Mouse (Mus musculus) mouse embryonic stem cell (cell line): ENCODE data around the gene Slc34a2.

ENCODE experiments used
- in situ Hi-C, 2 experiments: fragments of 300-500 bp; cut with MboI; formaldehyde crosslinking; loops; 1 replicate in 1 of 2; 3 replicates in 1 of 2; pipeline ENCODE4 v1.14.3; 2019 to 2020; ENCODE audit warnings: low sequenced_read_pairs in 2 of 2, low pct_unique_long_range_greater_than_20kb in 1 of 2, mixed read lengths in 1 of 2; ENCODE audit not compliant: unreplicated experiment in 1 of 2

Slc34a2 gene

GRCm38 (mm10) chr5:53037781-53038180 lies at the start of gene Slc34a2:
TSS of gene Slc34a2 (plus strand) at chr5:53038081.
- in situ Hi-C loops = no loop called here

GRCm38 (mm10) chr5:52990687-52991341 lies 47.1 kb upstream of the Slc34a2 start:
- in situ Hi-C loops = no loop called here

GRCm38 (mm10) chr5:52992210-52992897 lies 45.5 kb upstream of the Slc34a2 start:
- in situ Hi-C loops = no loop called here

DNA sequence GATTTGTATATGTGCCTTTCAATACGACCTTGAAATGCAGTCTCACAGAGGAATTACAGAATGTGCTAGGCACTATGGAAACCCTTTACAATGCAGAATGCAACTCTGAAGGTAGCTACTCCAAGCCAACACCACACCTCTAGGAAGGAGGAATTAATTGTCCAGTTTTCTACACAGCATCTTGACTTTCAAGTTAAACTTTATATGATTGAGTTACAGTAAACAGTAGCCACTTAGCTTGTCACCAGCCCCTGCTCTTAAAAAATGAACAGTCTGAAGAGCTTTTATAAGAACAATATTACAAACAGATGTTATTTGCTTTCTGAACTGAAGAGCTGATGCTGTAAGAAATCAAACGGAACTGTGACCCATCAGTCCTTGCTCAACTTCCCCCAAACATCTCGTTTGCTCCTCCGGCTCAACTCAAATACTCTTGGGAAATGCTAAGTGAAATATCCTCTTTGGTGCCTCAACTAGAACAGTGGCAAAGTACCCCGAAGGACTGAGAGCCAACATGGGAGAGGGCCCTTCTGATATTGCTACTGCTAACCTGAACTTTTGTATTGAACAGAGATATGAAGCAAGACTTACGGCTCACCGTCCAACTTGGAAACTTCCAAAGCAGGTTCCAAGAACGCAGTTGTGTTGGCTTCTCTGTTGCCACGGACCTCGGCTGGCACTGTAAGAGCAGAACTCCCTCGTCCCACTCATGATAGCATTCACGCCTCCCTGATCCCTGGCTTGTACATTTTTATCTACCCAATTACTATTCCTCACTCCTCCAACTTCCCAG lies 44.2 kb upstream of the Slc34a2 start:
- in situ Hi-C loops = no loop called here

DNA sequence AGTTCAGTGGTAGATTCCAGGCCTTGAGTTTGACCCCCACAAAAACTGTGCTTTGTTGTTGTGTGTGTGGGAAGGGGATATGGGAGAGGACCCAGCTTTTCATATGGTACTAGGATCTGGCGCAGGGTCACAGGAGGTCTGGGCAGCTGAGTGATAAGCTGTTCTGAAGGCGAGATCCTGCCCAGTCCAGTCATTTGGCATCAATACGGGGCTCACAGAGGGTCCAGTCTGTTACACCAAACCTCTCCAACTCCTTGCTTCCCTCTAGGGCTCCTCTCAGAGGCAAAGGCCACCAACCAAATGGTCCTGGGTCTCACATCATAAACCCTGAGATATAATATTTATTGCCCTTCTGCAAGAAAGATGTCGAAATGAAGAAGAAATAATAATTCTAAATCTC lies 42.4 kb upstream of the Slc34a2 start:
- in situ Hi-C loops = no loop called here

- in situ Hi-C loops = no loop called here
Observed at GRCm38 (mm10) chr5:52996145-52996544, 41.7 kb upstream of the Slc34a2 start.

- in situ Hi-C loops = no loop called here
Observed at GRCm38 (mm10) chr5:52996601-52997000, 41.3 kb upstream of the Slc34a2 start.

GRCm38 (mm10) chr5:52997032-52997431 lies 40.8 kb upstream of the Slc34a2 start:
- in situ Hi-C loops = no loop called here

DNA sequence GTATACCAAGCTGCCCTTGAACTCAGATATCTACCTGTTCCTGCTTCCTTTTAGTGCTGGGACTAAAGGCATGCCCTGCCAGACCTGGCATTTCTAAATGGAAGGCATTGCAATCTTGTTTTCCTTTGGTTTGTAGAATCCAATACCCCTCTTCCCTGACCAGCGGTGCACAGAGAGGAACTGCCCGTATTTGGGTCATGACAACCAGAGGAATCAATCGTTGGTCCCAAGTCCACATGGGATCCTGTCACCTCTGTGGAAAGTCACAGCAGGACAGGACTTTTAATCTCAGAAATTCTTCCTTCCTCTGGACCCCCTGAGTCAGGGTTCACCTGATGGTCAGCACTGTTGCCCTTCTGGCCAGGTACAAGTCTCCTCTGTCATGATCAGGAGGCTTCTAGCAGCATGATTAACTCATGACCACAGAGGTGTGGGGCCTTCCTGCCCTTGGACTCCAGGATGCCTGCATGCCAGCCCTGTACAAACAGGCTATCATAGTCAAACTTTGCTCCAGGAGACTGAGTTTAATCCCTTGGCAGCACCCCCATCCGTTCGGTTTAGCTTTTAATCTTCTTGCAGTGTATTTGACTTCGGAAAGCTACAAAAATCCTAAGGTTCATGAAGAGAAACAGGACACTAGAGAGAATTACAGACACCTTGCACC lies 39.7 kb upstream of the Slc34a2 start:
- in situ Hi-C loops = no loop called here

GRCm38 (mm10) chr5:53000169-53000872 lies 37.6 kb upstream of the Slc34a2 start:
- in situ Hi-C loops = no loop called here

DNA sequence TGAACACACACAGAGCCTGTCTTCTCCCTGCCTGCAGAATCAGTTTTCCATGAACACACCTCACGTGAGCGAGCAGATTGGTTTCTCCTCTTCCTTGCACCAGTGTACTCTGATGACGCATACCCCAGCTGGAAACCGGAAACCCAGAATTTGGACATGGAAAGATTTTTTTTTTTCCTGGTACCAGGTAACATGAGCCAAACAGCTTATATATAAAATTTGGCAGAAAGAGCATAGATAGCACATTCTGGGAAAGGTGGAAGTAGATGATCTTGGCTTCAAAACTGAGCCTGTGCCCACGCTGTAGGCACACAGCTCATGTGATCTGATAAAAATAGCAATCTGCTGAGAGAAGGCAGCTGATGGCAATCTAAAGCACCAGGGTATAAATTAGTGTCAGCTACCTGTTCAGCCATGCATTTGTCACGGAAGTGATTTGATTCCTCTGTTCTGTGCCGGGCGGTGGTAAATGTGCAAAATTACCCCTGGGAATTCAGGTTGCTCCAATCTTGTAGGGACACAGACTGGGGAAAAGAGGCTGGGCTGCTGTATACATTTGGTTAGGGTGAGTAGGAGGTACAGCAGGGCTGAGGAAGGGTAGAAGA lies 35.2 kb upstream of the Slc34a2 start:
- in situ Hi-C loops = no loop called here

DNA sequence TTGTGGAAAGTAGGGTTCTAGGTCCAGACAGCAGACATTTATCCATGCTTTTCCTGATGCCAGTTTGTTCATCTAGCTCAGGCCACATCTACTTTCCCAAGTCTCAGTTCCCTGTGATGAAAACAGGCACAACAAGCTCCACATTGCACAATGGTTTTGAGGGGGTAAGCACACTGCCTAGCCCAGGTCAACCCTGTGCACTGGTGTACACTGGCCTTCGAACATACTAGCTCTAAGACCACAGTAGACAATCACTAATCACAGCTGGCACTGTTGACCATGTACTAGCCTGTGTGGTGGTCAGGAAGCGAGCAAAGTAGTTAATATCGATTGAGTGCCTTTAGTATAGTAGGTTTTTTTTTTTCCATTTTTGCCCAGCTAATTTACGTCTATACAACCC lies 34.4 kb upstream of the Slc34a2 start:
- in situ Hi-C loops = no loop called here

DNA sequence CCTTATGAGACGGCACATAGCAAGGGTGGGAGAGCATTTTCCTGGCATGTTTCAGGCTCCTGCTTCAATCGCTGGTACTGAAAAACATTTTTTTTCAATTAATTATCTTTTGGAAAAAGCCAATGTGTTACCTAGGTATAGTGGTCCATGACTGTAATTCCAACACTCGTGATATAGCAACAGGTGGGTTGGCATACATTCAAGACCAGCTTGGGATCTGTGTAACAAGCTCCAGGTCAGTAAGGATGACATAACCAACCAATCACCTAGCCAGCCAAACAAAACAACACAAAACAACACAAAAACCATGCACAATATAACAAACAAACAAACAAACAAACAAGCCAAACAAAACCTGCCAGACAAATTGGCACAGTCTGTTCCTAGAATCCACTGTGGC lies 33.9 kb upstream of the Slc34a2 start:
- in situ Hi-C loops = no loop called here

GRCm38 (mm10) chr5:53009027-53009769 lies 28.7 kb upstream of the Slc34a2 start:
- in situ Hi-C loops = no loop called here

DNA sequence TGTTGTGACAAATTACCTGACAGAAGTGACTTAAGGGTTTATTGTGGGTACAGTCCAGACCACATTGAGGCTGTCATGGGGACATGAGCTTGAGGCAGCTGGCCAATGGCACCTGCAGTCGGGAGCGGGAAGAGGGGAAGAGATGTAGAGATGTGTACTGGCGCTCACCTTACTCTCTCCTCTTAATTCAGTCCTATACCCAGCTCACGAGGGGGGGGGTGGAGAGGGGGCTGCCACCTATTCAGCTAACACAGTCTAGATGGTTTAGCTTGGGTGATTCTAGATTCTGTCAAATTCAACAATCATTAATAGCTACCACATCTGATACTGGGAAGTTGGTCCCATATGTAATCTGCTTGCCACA lies 28.1 kb upstream of the Slc34a2 start:
- in situ Hi-C loops = no loop called here

GRCm38 (mm10) chr5:53011327-53011726 lies 26.6 kb upstream of the Slc34a2 start:
- in situ Hi-C loops = no loop called here

DNA sequence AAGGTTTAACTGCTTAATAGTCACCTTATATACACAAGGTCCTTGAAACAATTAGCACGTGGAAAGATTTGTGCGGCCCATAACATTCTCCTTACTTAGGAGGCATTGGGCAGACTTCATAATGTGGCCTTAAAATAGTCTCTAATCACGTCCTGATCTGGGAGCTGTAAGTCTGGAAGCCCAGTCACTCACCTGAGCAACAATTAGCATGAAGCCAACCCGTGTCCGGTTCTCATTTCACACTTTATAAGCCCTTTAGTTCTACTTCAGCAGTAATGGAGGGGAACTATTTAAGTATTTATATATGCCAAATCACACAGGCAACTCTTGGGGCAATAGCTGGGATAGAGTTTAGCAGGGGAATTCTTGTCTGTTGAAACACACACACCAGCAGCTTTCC lies 21.3 kb upstream of the Slc34a2 start:
- in situ Hi-C loops = no loop called here

- in situ Hi-C loops = no loop called here
Observed at GRCm38 (mm10) chr5:53018316-53018715, 19.6 kb upstream of the Slc34a2 start.
